Mouse (Mus musculus) heart, adult 18-20 months (tissue): ENCODE data around the gene Sema3d. TPM values are rescaled to one million over a fixed set of nuclear protein-coding genes. Genes with fewer than 3 reads are reported as not detected.
A peak's percentile ranks its signal among the peaks of the same experiment; 100 is the strongest.

Experiments used
- DNase-seq, 2 experiments: peaks; one replicate each; pipeline ENCODE4 v3.0.0; 2021 to 2022; ENCODE audit warnings: mixed read lengths in 1 of 2
- long read RNA-seq, 2 experiments: library from polyadenylated mRNA; stranded (forward); transcript quantifications; one replicate each; pipeline ENCODE4 v2.0.0; 2021
- total RNA-seq, 2 experiments: library from RNA; stranded (reverse); gene quantifications; 2 replicates each; pipeline ENCODE4 v1.2.3; 2021

The Sema3d gene
- total RNA-seq: 1 to 10 TPM; 2.8 to 5.1 TPM
- long read RNA-seq, experiment 1: 0 reads
- long read RNA-seq, experiment 2, partial matches to known transcripts: 0 of 1 reads
- long read RNA-seq, experiment 2, other reads (novel, unspliced or antisense): 1 of 1 reads

DNA sequence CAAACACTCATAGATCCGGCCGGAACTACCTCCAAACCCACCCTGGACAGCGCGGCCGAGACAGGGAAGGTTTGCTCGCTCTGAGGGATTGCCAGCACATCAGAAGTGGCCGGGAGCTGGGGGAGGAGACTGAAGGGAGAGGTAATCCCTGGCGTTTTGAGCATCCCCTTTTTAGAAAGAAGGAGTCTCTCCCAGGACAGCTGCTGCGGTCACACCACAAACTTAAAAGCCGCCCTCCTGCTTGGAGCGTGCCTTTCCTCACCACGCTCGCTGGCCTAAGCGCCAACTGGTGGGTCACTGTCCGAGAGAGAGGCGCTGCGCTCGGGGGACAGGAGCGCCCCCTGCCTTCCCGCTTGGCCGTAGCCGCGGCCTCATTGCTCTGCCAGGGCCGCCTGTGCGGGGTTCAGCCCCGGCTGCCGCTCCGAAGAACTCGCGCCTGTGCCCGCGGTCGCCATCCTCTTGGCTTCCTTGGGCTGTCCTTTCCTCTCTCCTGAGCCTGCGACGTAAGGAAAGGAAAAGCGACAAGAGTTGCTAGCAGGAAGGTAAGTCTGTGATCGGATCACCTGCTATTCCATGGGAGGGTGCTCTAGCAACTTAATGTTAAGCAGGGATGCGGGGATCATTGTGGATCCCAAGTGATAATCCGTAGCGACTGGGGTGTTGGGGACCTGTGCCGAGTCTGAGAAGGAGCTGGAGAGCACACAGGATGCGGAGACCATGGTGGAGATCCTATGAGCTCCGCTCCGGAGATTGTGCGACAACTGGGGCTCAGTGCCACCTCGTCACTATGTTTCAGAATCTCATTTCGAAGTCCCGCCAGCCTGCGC, at the start of gene Sema3d:
Sema3d (plus strand) TSS at position 253 of the 827 bp plus-strand sequence.
- DNase-seq: peak; percentile 55 to 73

DNA sequence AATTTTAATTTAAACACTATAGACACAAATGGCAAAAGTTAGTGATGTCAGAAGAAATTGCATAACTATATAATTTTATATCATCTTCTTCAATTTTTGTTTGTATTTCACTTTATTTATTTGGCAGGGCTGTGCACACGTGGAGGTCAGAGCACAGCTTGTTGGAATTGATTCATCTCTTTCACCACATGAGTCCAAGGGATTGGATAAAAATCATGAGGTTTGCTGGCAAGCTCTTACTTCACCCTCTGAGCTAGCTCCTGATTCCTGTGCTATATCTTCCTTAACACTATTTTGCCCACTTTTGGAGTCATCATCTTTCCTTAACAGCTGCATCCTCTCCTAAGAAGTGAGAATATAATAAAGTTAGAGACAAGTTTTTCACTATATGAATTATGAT, 5.9 kb upstream of the Sema3d start:
- DNase-seq: no peak

DNA sequence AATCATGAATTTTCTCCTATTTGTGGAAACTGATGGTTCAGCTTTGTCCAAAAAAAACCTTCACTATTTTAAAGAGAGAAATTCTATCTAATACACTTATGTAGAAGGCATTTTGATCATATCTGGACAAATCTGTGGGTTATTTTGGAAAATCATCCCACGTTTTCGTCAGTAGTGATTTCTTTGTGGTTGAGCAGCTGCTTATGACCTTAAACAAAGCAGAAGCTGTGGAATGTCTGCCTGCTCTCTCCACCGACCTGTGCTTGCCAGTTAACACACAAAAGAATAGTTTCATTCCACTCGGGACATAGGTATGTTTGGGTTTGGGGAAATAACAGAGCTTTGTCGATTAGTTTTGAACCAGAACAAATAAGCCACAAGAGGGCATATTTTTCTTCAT, 4.3 kb upstream of the Sema3d start:
- no peak for DNase-seq

DNA sequence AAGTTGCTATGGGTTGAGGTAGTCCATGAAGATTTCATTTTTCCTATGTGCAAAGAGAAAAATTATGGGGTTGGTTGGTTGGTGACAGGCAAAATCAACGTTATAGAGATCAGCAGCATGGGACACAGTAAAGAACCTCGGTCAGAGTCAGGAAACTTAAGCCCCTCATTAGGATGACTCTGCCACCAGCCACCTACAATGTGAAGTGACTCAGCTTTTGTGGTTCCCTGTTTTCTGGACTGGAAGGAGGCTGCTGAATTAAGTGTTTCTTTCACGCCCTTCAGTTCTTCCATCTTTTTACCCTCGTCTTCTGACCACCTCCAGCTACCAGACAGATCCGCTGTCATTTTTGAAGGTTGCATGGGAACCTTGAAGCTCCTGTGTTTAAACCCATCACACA, 1.2 kb upstream of the Sema3d start:
- no peak for DNase-seq

DNA sequence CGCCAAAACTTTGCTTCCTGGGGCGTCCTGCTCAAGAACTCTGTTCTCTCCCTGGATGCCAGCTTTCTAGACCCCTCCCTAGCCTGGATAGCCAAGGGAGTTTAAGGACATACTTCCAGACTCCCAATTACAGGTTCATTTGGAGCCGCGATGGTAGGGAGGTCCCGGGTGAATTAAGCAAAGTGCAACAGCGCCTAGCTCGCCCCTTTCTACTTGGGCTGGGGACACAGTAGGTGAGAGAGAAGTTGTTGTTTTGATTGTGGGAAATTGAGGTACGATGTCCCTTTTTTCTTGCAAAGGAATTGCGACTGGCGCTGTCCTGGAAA, 738 bp downstream of the Sema3d start:
- peak in 1 of 2 experiments; percentile 34 for DNase-seq

DNA sequence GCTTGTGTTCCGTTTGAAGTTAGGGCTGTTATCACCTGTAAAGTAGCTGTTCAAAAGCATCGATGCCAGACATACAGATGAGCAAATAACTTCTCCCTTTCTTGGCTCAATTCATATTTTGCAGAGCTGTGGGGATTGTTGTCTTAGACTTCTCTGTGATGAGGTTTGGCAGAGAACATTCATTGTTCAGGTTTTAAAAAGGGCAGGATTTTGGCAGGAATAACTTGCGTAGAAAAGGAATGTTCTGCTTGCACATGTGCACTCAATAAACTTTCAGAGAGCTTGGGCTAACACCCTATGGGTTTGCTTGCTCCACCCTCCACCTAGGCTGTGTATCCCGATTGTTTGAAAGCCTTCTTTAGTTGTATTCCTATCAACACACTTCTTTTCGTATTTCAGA, 9.5 kb downstream of the Sema3d start:
- DNase-seq: no peak

DNA sequence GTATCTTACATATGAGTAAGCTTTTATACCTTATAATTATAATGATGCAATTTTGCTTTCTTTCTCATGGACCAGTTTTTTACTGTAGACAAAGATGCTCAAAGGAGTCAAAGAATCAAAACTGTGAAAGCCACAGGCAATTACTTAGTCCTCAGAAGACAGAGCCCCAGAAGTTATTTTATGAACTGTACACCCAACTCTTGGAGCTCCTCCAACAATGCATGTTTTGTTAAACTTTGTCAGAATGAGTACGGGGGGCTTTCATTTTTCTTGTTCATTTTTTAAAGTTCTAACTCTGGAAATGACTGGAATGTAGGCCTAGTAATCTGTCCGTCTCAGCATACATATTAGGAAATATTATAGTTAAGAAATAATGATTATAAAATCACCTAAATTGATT, 16.1 kb downstream of the Sema3d start:
- no peak for DNase-seq

DNA sequence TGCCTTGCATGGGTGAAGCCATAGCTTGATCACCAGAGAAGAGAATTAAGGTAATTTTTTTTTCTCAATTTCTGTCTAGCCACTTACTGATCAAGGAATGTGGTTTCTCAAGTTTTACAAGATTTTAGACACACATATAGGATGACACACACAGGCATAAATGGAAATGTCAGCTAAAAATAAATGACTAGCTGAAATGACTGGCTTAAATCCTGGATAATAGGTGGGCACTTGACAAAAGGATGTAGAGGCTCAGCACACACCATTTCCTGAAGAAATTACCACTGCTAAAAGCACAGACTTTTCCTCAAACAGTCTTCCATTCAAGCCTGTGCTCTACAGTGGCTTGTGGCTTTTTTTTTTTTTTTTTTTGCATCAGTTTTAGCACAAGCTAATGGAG, 21.0 kb downstream of the Sema3d start:
- DNase-seq: no peak

DNA sequence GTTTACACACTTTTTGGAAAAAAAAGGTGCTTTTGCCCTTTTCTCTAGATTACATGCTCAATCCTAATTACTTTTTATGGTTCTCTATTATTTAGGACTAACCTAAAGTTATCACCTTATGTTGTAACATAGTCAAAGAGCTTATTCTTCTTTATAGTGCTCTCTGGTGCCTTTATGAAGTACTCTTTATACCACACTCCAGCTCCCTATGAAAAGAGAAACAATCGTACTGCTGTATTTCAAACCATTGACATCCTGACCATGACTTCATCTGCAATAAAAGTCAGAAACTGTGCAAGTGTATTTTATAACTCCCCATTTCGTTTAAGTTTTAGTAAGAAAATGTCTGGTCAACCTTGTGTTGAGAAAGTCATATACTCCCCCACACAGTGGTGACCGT, 29.4 kb downstream of the Sema3d start:
- no peak for DNase-seq

DNA sequence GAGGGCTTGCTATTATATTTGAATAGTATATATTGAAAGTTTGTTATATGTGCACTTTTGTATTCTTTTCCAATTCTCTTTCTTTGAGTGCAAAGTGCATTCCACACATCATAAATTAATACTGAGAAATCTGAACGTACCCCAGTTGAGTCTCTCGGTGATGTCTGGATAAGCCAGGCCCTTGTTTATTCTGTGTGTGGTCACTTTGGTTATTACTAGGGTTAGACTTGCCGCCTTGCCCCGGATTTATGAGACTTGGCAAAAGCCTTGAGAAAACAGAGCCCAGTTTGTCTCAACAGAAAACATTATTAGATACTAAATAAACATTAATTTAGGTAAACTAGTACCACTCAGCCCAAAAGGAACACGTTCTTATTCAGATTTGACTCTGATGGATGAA, 40.1 kb downstream of the Sema3d start:
- no peak for DNase-seq

DNA sequence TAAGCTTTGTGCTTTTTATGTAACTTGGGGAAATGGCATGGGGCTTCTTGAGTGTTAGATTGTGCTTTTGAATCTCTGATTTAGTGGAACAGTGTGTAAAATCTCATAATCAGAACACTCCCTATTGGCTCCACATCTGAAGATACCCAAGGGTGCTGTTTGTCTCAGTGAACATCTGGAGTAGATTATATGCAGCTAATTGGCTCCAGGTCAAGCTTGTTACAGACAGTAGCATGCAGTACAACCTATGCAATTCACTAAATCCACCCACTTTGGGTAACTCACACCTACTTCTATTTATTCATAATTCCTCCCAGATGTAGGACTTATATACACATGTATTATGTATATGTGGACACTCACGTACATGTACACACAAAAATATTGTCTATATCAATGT, 58.6 kb downstream of the Sema3d start:
- DNase-seq: no peak

DNA sequence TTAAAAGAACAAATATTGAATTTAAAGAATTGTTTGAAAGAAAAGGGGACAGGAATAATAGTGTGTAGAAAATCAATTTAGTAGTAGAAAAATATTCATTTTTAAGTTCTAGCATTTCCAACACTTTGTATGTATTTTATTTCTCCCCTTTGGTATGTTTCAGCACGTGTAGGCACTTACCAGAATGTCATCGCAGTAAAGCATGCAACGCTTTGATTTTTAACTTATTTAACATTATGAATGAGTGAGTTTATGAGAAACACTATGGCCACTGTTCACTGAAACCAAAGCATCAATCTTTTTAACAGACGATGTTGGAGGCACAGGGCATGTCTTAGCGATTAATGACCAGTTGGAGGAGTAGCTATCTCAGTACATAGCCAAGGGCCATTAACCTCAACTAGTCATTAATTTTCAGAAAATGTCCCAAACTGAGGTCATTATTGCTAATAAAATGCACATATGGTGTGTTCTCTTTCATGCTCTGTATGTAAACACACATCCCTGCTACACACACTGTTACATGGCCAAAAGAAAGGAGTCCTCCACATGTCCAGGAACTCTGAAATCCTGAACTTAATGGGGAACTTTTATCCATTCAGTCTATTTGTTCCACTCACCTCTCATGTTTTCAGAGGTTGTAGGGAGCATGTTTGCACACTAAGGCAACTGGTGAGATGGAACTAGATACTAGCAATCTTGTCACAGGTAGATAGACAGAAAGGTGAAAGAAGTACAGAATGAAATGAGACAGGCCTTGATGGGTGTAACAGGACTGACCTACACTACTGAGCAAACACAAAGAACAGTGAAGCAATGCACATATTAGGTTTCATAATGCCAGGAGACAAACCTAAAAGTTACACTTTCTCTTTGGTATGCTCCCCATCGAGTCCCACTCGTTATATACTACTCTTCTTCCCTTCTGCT, 59.3 kb downstream of the Sema3d start:
- no peak for DNase-seq

DNA sequence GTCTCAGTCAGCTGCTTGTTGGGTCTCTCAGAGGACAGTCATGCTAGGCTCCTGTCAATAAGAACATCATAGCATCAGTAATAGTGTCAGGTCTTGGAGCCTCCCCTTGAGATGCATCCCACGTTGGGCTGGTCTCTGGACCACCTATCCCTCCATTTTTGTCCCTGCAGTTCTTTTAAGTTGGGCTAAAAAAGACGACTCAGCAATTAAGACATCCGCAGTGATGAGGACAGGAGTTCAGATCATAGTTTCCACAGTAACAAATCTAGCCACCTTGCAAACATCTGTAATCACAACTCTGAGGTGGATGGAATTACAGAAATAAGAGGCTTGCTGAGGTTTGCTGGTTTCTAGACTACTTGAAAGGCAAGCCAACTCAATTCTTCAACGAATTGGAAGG, 67.9 kb downstream of the Sema3d start:
- DNase-seq: no peak

DNA sequence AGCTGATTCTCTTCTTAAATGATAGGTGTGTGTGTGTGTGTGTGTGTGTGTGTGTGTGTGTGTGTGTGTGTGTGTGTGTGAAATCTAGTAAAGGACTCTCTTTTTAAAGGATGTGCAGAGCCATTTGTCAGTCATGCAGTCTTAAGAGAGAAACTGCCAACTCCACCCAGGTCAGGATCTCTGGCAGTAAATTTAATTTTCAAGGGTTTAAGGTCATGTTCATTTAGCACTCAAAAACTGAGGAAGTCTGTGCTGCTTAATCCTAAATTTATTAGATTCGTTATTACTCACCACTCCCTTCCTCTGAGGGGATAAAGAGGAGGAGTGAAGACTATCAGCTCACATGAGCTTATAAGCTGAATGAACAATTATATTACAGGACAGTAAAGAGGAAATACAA, 71.8 kb downstream of the Sema3d start:
- no peak for DNase-seq

DNA sequence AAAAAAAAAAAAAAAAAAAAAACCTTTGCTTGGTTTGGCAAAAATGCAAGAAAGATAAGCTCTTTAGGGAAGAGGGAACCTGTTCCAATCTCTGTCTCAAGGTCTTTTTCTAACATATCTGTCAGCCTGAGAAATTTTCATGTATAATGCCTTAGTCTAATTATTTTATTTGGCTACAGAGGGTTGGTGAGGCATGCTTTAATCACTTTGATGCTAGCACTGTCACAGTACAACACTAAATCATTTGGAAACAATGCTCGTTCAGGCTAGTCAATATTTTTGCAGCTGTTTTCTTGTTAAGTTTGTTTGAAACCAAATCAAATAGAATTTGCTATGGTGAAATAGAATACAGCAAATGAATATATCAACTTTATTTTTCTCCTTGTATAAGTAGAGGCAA, 74.3 kb downstream of the Sema3d start:
- no peak for DNase-seq

DNA sequence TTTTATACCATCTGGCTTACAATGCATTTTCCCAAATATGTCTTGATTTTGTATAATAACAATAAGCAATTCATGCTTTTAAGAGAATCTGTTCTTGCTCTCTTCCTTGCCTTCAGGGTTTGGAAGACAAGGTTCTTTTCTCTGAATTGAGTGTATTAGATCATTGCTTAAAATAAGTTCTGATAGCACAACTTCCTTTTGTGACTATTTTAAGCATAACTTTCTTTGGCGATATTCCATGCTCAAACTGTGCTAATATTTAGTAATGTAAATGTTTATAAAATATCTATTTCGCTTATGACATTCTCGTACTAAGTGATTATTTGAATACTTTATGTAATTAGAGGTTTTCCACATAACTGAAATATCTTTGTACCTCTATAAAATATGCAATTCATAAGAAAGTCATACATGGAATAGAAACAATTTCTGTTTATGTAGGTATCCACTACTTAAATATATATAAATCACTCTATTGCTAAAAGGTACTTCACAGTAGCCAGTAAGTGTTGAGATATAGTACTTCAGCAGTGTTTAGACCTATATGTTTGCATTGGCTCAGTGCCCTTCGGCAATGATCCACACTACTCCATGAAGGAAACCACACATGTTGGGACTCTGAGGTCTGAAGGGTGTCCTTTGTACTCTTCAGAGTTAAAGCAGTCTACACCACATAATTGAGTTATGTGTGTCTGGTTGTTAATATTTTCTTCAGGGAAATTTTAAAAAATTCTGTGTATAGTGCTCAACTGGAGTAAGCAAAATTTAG, 84.6 kb downstream of the Sema3d start:
- DNase-seq: no peak

DNA sequence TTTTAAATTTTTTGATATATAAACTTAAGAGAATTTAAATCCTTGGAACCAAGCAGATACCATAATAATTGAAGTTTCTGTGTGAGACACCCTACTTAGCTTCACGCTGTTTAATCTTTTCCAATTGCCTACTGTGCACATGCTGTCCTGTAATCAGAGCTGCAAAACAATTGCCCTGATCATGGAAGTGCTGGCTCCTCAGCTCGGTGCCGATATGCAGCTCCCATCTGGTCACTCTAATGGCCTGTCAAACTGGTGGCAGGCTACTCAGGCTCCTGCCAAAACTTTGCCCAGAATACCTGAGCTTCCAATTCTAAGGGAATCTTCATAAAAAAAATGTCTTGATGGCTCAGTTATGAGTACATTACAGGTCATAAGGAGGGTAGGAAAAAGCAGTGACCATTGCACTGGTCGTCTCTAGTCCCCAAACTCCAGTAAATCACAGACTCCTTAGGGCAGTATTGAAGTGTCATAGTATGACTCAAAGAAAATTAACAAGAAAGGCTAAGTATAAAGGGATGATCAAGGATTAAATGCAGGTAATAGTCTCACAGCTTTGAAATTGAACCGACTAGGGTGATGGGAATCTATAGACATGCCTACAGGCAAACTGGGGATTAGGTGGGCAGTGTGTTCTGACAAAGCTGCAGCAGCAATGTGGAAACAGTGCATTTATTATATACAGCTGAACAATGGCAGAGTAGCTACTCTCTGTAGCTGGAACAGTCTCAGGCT, 91.9 kb downstream of the Sema3d start:
- DNase-seq: peak in 1 of 2 experiments; percentile 7

DNA sequence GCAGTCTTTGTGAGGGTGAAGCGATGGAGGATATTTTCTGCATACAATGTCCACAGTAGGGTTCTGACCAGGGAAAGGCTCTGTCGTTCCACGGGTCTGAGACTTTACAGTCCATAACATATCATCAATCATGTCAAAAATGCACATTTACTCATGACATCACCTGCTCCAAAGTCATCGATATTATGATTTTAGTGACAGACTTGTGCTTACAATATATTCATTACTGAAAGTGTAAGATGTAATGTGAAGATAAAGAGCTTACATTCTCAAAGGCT, 92.4 kb downstream of the Sema3d start:
- DNase-seq: no peak

DNA sequence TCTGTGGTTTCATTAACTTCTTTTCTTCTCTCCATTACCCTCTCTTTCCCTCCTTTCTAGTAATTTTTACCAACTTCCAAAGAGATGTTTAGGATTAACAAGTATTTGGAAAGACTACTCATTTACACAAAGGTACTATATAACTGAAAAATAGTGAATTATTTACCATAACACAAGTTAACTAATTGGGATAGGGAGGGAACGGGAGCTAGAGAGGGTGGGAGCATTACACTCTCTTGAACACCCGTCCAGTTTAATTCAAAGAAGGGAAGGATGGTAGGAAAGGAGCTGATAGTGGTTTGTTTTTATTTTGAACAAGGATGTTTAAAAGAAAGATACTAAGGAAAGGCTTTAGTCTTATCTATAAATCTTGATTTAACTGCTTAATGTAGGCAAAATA, 104.7 kb downstream of the Sema3d start:
- DNase-seq: no peak

DNA sequence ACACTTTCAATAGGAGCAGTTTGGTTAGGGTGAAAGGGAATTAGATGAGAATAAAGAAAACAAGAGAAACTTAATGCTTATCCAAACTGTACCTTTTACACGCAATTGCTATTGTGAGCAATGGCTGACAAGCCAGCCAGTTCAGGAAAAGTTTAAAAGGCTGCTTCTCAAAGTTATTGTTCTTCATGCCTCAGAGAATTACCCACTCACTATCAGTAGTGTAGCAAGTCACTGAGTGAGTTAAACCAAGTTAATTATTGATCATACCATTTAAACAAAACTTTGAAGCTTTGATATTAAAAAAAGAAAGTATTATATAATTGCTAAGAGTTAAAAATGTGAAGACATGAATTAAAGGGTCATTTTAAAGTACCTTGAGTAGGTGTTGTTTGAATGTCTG, 108.5 kb downstream of the Sema3d start:
- DNase-seq: no peak

DNA sequence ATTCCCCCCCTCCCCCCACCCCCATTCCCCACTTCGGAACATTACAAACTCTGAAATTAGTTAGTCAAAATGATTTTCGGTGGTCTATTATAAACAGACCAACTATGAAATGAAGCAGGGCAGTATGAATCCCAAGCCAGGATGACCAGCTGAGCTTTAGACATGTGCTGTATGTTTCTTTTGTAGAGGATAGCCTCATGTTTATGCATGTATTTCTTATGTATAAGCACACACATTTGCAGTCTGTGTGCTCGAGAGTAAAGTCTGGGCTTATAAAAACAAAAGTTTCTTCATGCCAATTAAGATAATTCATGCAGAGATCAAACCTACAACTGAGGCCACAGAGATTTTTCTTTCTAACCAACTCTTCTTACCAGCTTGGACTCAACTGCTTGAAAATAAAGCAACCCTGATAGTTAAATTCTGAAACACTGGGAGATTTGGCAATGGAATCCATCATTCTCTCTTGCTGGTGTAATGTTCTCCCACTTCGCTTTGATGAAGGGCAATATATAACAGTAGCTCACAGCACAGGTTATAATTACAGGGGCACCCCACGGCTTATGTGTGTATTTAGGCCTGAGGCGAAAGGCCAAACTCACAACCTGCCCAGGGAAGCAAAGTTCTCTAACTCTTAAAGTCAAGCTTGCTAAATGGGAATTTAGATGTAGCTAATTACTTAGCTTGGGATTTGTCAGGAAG, 115.2 kb downstream of the Sema3d start:
- no peak for DNase-seq
